Mouse (Mus musculus): ENCODE data around the gene Fbxl22. TPM values are rescaled to one million over a fixed set of nuclear protein-coding genes. Genes with fewer than 3 reads are reported as not detected.

The Fbxl22 gene
- polyA plus RNA-seq, 1 experiment from 2014 or later: 6.5 TPM

DNA sequence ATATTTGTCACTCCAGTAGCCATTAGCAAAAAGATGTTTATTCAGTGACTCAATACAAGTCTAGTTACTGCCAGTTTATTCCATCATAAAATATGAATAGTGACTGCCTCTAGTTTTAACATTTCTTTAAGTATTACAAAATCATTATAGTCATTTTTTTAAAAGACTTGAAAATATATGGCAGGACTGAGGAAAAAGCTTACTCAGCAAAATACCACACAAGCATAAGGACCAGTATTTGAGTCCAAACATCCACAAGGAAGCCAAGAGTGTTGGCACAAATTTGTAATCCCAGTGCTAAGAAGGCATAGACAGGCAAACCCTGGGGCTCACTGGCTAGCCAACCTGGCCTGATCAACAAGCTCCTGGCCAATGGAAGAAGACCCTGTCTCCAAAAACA lies 20.4 kb downstream of the Fbxl22 start:
- no peak overlapping the region for H3K4me2 ChIP-seq (replicated peaks; ENCODE audit: low read depth, low read length)
- peaks cover 44% of the 10 kb centered on the region for H3K36me3 ChIP-seq (ENCODE audit: insufficient read depth, low read length)
- no peak overlapping the region for H3K9ac ChIP-seq (replicated peaks; ENCODE audit: low read length)
- no peak overlapping the region for H3K27ac ChIP-seq (ENCODE audit: low read length)
- no peaks in the 10 kb centered on the region for H3K9me3 ChIP-seq (ENCODE audit: low read length)
- no peaks in the 10 kb centered on the region for H3K27me3 ChIP-seq (ENCODE audit: insufficient read depth, low read length)
- no peaks in the 10 kb centered on the region for H3K4me1 ChIP-seq (ENCODE audit: insufficient read depth, low read length)
- ATAC-seq (ENCODE audit: low FRiP score, low TSS enrichment): no peak
- H3K4me3 ChIP-seq (ENCODE audit: low read length): no peak overlapping the region

DNA sequence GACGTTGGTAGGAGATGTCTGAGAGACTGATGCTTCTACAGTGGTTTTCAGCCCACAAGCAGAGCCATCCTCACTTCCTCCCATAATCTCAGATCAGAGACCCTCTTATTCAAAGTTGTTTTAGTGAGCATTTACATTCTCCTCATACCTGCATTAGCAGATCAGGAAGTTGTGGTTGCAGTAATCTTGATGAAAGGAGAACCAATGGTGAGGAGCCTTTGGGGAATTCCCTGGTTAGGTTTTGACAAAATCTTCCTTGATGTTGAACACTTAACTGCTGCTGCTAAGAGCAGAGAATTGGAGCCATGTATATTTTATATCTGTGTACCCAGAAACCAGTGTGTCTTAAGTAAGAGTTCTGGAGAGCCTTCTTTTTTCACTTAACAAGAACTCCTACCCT lies 22.0 kb downstream of the Fbxl22 start:
- Histone ChIP-seq H3K36me3 (ENCODE audit: insufficient read depth, low read length) (peaks cover 44% of the 10 kb centered on the region), H3K27me3 (ENCODE audit: insufficient read depth, low read length) (no peaks in the 10 kb centered on the region), H3K9me3 (ENCODE audit: low read length) (no peaks in the 10 kb centered on the region), H3K9ac (replicated peaks; ENCODE audit: low read length) (no peak overlapping the region), H3K4me3 (ENCODE audit: low read length) (no peak overlapping the region), H3K27ac (ENCODE audit: low read length) (no peak overlapping the region), H3K4me2 (replicated peaks; ENCODE audit: low read depth, low read length) (no peak overlapping the region), H3K4me1 (ENCODE audit: insufficient read depth, low read length) (no peaks in the 10 kb centered on the region)
- WGBS: 93% methylated on average over 1 of the region's 1 CpGs
- ATAC-seq (ENCODE audit: low FRiP score, low TSS enrichment): no peak

DNA sequence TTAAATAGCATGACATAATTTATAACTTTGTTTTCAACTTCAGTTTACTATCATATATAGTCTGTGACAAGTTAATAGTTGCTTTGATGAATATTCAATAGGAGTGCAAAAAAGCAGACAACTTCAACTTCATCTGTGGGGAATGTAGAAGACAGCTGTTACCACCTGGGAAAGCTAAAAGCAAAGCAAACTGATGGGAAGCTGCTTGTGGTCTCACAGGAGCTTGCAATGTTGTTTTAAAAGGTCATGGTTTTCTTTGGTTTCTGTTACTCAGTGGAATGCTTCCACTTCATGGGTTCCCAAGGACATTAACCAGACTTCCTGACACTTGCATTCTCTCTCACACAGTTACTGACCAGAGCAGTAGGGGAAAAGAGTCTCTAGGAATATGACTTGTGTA lies 25.6 kb downstream of the Fbxl22 start:
- Histone ChIP-seq H3K9me3 (ENCODE audit: low read length) (no peaks in the 10 kb centered on the region), H3K27ac (ENCODE audit: low read length) (no peak overlapping the region), H3K4me2 (replicated peaks; ENCODE audit: low read depth, low read length) (no peak overlapping the region), H3K36me3 (ENCODE audit: insufficient read depth, low read length) (peaks cover 59% of the 10 kb centered on the region), H3K27me3 (ENCODE audit: insufficient read depth, low read length) (no peaks in the 10 kb centered on the region), H3K4me3 (ENCODE audit: low read length) (no peak overlapping the region), H3K4me1 (ENCODE audit: insufficient read depth, low read length) (no peaks in the 10 kb centered on the region), H3K9ac (replicated peaks; ENCODE audit: low read length) (no peak overlapping the region)
- peak; percentile 46; the same call in 1 of the 2 replicates for ATAC-seq (ENCODE audit: low FRiP score, low TSS enrichment)

DNA sequence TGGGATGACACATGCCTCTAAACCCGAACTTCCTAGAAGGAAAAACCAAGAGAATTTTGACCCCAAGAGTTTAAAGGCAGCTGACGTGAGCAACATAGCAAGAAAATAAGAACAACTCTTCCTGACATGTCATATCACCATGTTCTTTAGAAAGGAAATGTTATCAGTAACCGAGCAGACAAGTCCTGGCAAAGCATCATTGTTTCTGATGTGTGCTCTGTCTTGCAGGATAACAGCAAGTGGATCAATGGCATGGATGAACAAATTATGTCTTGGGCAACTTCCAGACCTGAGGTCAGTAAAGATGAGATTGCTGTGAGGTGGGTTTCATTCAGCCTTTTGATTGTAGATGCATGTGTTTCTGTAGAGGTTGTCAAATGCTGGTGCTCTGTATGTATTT lies 31.0 kb downstream of the Fbxl22 start:
- ATAC-seq (ENCODE audit: low FRiP score, low TSS enrichment): no peak
- Histone ChIP-seq H3K27ac (ENCODE audit: low read length) (no peak overlapping the region), H3K9ac (replicated peaks; ENCODE audit: low read length) (no peak overlapping the region), H3K4me2 (replicated peaks; ENCODE audit: low read depth, low read length) (no peak overlapping the region), H3K9me3 (ENCODE audit: low read length) (no peaks in the 10 kb centered on the region), H3K4me1 (ENCODE audit: insufficient read depth, low read length) (no peaks in the 10 kb centered on the region), H3K4me3 (ENCODE audit: low read length) (no peak overlapping the region), H3K36me3 (ENCODE audit: insufficient read depth, low read length) (peaks cover 50% of the 10 kb centered on the region), H3K27me3 (ENCODE audit: insufficient read depth, low read length) (no peaks in the 10 kb centered on the region)
- 88% methylated on average over 3 of the region's 3 CpGs for WGBS

DNA sequence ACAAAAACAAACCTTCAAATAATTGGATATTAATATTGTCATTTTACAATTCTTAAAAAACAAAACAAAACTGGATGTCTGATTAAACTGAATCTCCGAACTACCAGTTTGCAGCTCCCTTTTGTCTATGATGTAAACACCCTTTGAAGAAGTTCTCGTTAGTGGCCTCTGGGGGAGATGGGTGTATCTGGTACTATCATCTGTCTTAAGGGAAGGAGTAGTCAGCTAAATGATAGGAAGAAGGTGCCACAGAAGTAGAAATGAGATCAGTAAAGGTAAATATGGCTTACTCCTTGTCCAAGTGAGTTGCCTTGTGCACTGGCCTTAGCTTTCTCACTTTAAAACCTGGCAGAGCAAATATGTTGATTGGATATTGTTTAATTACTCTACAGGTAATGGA lies 36.6 kb downstream of the Fbxl22 start:
- H3K4me3 ChIP-seq (ENCODE audit: low read length): no peak overlapping the region
- 82% methylated on average over 2 of the region's 2 CpGs for WGBS
- H3K9me3 ChIP-seq (ENCODE audit: low read length): no peaks in the 10 kb centered on the region
- no peak overlapping the region for H3K27ac ChIP-seq (ENCODE audit: low read length)
- ATAC-seq (ENCODE audit: low FRiP score, low TSS enrichment): no peak
- H3K4me1 ChIP-seq (ENCODE audit: insufficient read depth, low read length): no peaks in the 10 kb centered on the region
- peaks cover 24% of the 10 kb centered on the region for H3K36me3 ChIP-seq (ENCODE audit: insufficient read depth, low read length)
- H3K27me3 ChIP-seq (ENCODE audit: insufficient read depth, low read length): no peaks in the 10 kb centered on the region
- no peak overlapping the region for H3K9ac ChIP-seq (replicated peaks; ENCODE audit: low read length)
- H3K4me2 ChIP-seq (replicated peaks; ENCODE audit: low read depth, low read length): no peak overlapping the region

DNA sequence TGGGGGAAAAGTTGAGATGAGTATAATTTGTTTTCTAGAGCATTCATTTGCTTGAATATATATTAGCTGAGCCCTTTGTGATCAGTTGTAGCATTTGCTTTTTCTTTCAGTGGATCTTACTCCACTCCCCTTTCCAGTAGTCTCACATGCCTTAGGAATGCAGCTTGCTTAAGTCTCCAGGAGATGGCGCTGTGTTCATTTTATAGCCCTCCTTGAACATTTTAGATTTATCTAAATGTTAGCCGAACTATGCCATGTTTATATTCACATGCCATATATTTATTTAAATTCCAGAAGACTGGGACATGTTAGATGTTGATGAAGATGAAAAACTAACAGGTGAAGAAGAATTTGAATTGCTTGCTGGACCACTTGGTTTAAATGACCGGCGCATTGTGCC lies 49.3 kb downstream of the Fbxl22 start:
- Histone ChIP-seq H3K36me3 (ENCODE audit: insufficient read depth, low read length) (peaks cover 27% of the 10 kb centered on the region), H3K27ac (ENCODE audit: low read length) (no peak overlapping the region), H3K4me2 (replicated peaks; ENCODE audit: low read depth, low read length) (no peak overlapping the region), H3K9me3 (ENCODE audit: low read length) (no peaks in the 10 kb centered on the region), H3K4me3 (ENCODE audit: low read length) (no peak overlapping the region), H3K27me3 (ENCODE audit: insufficient read depth, low read length) (no peaks in the 10 kb centered on the region), H3K9ac (replicated peaks; ENCODE audit: low read length) (no peak overlapping the region), H3K4me1 (ENCODE audit: insufficient read depth, low read length) (no peaks in the 10 kb centered on the region)
- WGBS: 62% methylated on average over 4 of the region's 4 CpGs
- ATAC-seq (ENCODE audit: low FRiP score, low TSS enrichment): no peak

Other genes with a start within 250 kb of the Fbxl22 start
- gene Herc1, start 164.1 kb downstream of the Fbxl22 start, polyA plus RNA-seq (2015; fragmentation: Nextera tagmentation; extraction: Ambion mirVana): 18.5 and 21.1 TPM in 2 replicates
- gene Usp3, start 78.5 kb upstream of the Fbxl22 start, polyA plus RNA-seq (2015; fragmentation: Nextera tagmentation; extraction: Ambion mirVana): 62.4 and 67.1 TPM in 2 replicates
- gene Car12, start 199.1 kb upstream of the Fbxl22 start, polyA plus RNA-seq (2015; fragmentation: Nextera tagmentation; extraction: Ambion mirVana): 27.7 and 30.7 TPM in 2 replicates